Mouse (Mus musculus) heart, embryonic 16.5 days (tissue): ENCODE data around the gene Pknox2. TPM values are rescaled to one million over a fixed set of nuclear protein-coding genes. Genes with fewer than 3 reads are reported as not detected.

ENCODE experiments used
- ATAC-seq: fragments of 200-750 bp; cut with Nextera tagmentation; replicated peaks from 2 replicates; pipeline ENCODE4 v1.8.0; 2017; ENCODE audit warnings: moderate number of reproducible peaks; ENCODE audit not compliant: insufficient read depth, low FRiP score; ENCODE audit errors: extremely low read depth
- H3K27ac ChIP-seq: fragments of 300-500 bp; sonication (generic); 2 replicates; pipeline ENCODE4 v1.5.1; 2014; ENCODE audit warnings: mild to moderate bottlenecking, low read length, control low read depth, moderate library complexity
- H3K27me3 ChIP-seq: fragments of 300-500 bp; sonication (generic); 2 replicates; pipeline ENCODE4 v1.6.1; 2014; ENCODE audit warnings: low read length, mixed read lengths; ENCODE audit not compliant: control insufficient read depth, insufficient read depth
- H3K36me3 ChIP-seq: fragments of 300-500 bp; sonication (generic); 2 replicates; pipeline ENCODE4 v1.6.1; 2014; ENCODE audit not compliant: control insufficient read depth, insufficient read depth
- H3K4me1 ChIP-seq: fragments of 300-500 bp; sonication (generic); 2 replicates; pipeline ENCODE4 v1.6.1; 2014; ENCODE audit warnings: low read length, mixed read lengths; ENCODE audit not compliant: control insufficient read depth, insufficient read depth
- H3K4me2 ChIP-seq: fragments of 300-500 bp; sonication (generic); 2 replicates; pipeline ENCODE4 v1.6.1; 2014; ENCODE audit warnings: low read depth, mild to moderate bottlenecking, control low read depth, low read length
- H3K4me3 ChIP-seq: fragments of 300-500 bp; sonication (generic); 2 replicates; pipeline ENCODE4 v1.5.1; 2014; ENCODE audit warnings: mild to moderate bottlenecking, control low read depth, low read length
- H3K9ac ChIP-seq: fragments of 300-500 bp; sonication (generic); 2 replicates; pipeline ENCODE4 v1.6.1; 2014; ENCODE audit warnings: low read length, control low read depth
- H3K9me3 ChIP-seq: fragments of 300-500 bp; sonication (generic); replicated peaks from 2 replicates; pipeline ENCODE4 v1.6.1; 2016; ENCODE audit warnings: low read length; ENCODE audit not compliant: control insufficient read depth
- WGBS: fragments of 180-500 bp; shearing (Covaris S2); extraction: QIAGEN DNeasy Blood & Tissue Kit; methylation state at CpG from one replicate; pipeline ENCODE4 v1.1.7; 2014; 5-methylcytosine and 5-hydroxymethylcytosine counted together
- polyA plus RNA-seq: library from polyadenylated mRNA; unstranded; fragments of >200 nt; fragmentation: Nextera tagmentation; extraction: Ambion mirVana; gene quantifications from 2 replicates; pipeline ENCODE4 v1.2.1, GENCODE M21; 2015

The Pknox2 gene
- polyA plus RNA-seq, 1 experiment from 2014 or later = 3.9 TPM

- Histone ChIP-seq H3K9ac (no peak overlapping the region), H3K27me3 (no peaks in the 10 kb centered on the region), H3K27ac (no peak overlapping the region), H3K4me1 (peaks cover 6% of the 10 kb centered on the region), H3K4me2 (no peak overlapping the region), H3K36me3 (no peaks in the 10 kb centered on the region), H3K4me3 (no peak overlapping the region), H3K9me3 (no peaks in the 10 kb centered on the region)
- no peak for ATAC-seq
Measured at GRCm38 (mm10) chr9:37016165-37016564, 131.0 kb downstream of the Pknox2 start.

- H3K36me3 ChIP-seq = no peaks in the 10 kb centered on the region
Measured at GRCm38 (mm10) chr9:37013565-37013964, 133.6 kb downstream of the Pknox2 start.

GRCm38 (mm10) chr9:37008090-37008489 is 139.1 kb downstream of the Pknox2 start:
- H3K4me3 ChIP-seq = no peak overlapping the region
- H3K9me3 ChIP-seq = no peaks in the 10 kb centered on the region
- H3K36me3 ChIP-seq = no peaks in the 10 kb centered on the region
- H3K9ac ChIP-seq = no peak overlapping the region
- H3K4me2 ChIP-seq = no peak overlapping the region
- no peak for ATAC-seq
- 49% methylated on average over 5 of the region's 5 CpGs for WGBS
- H3K27ac ChIP-seq = no peak overlapping the region
- H3K4me1 ChIP-seq = peaks cover 5% of the 10 kb centered on the region; the same call in 1 of the 2 replicates
- no peaks in the 10 kb centered on the region for H3K27me3 ChIP-seq

More at GRCm38 (mm10) chr9:37013565-37013964, 133.6 kb downstream of the Pknox2 start:
- ATAC-seq = peak; percentile 71
- WGBS = 17% methylated on average over 8 of the region's 8 CpGs
- no peak overlapping the region for H3K27ac ChIP-seq
- H3K9ac ChIP-seq = no peak overlapping the region
- no peak overlapping the region for H3K4me2 ChIP-seq
- H3K4me1 ChIP-seq = peaks cover 6% of the 10 kb centered on the region
- no peaks in the 10 kb centered on the region for H3K9me3 ChIP-seq
- H3K27me3 ChIP-seq = no peaks in the 10 kb centered on the region
- no peak overlapping the region for H3K4me3 ChIP-seq

- H3K9ac ChIP-seq = no peak overlapping the region
- WGBS = 51% methylated on average over 6 of the region's 6 CpGs
Measured at GRCm38 (mm10) chr9:37004676-37005075, 142.5 kb downstream of the Pknox2 start.

GRCm38 (mm10) chr9:37001935-37002535 is 145.2 kb downstream of the Pknox2 start:
- WGBS = 59% methylated on average over 7 of the region's 7 CpGs

More at GRCm38 (mm10) chr9:37004676-37005075, 142.5 kb downstream of the Pknox2 start:
- Histone ChIP-seq H3K4me3 (no peak overlapping the region), H3K4me1 (peaks cover 5% of the 10 kb centered on the region; the same call in 1 of the 2 replicates), H3K36me3 (no peaks in the 10 kb centered on the region), H3K4me2 (no peak overlapping the region), H3K27ac (no peak overlapping the region), H3K9me3 (no peaks in the 10 kb centered on the region), H3K27me3 (no peaks in the 10 kb centered on the region)
- ATAC-seq = no peak

GRCm38 (mm10) chr9:36999393-36999792 is 147.8 kb downstream of the Pknox2 start:
- no peaks in the 10 kb centered on the region for H3K27me3 ChIP-seq
- no peaks in the 10 kb centered on the region for H3K36me3 ChIP-seq
- 93% methylated on average over 3 of the region's 3 CpGs for WGBS
- no peak overlapping the region for H3K4me2 ChIP-seq
- H3K27ac ChIP-seq = no peak overlapping the region
- H3K9me3 ChIP-seq = no peaks in the 10 kb centered on the region
- H3K9ac ChIP-seq = no peak overlapping the region
- H3K4me3 ChIP-seq = no peak overlapping the region
- no peak for ATAC-seq
- H3K4me1 ChIP-seq = no peaks in the 10 kb centered on the region

More at GRCm38 (mm10) chr9:37001935-37002535, 145.2 kb downstream of the Pknox2 start:
- H3K4me1 ChIP-seq = no peaks in the 10 kb centered on the region
- H3K9me3 ChIP-seq = no peaks in the 10 kb centered on the region
- no peaks in the 10 kb centered on the region for H3K27me3 ChIP-seq
- no peak overlapping the region for H3K4me3 ChIP-seq
- no peak overlapping the region for H3K4me2 ChIP-seq
- no peaks in the 10 kb centered on the region for H3K36me3 ChIP-seq
- no peak overlapping the region for H3K27ac ChIP-seq
- no peak overlapping the region for H3K9ac ChIP-seq
- ATAC-seq = no peak

- H3K36me3 ChIP-seq = no peaks in the 10 kb centered on the region
- ATAC-seq = no peak
- H3K4me2 ChIP-seq = no peak overlapping the region
- H3K4me1 ChIP-seq = no peaks in the 10 kb centered on the region
- H3K9ac ChIP-seq = no peak overlapping the region
- H3K9me3 ChIP-seq = no peaks in the 10 kb centered on the region
- WGBS = 46% methylated on average over 13 of the region's 13 CpGs
- H3K27me3 ChIP-seq = no peaks in the 10 kb centered on the region
- H3K27ac ChIP-seq = no peak overlapping the region
- no peak overlapping the region for H3K4me3 ChIP-seq
Measured at GRCm38 (mm10) chr9:36990626-36991368, 156.4 kb downstream of the Pknox2 start.

GRCm38 (mm10) chr9:36989991-36990390 is 157.2 kb downstream of the Pknox2 start:
- no peaks in the 10 kb centered on the region for H3K9me3 ChIP-seq
- H3K27ac ChIP-seq = no peak overlapping the region
- ATAC-seq = no peak
- no peaks in the 10 kb centered on the region for H3K36me3 ChIP-seq
- H3K27me3 ChIP-seq = no peaks in the 10 kb centered on the region
- no peak overlapping the region for H3K9ac ChIP-seq
- H3K4me1 ChIP-seq = no peaks in the 10 kb centered on the region
- H3K4me3 ChIP-seq = no peak overlapping the region
- WGBS = 91% methylated on average over 3 of the region's 3 CpGs
- H3K4me2 ChIP-seq = no peak overlapping the region

- 78% methylated on average over 9 of the region's 9 CpGs for whole genome bisulfite sequencing
- H3K27ac ChIP-seq = no peak overlapping the region
- no peak for ATAC-seq
- H3K9ac ChIP-seq = no peak overlapping the region
- no peak overlapping the region for H3K4me2 ChIP-seq
- H3K9me3 ChIP-seq = no peaks in the 10 kb centered on the region
- no peak overlapping the region for H3K4me3 ChIP-seq
- no peaks in the 10 kb centered on the region for H3K27me3 ChIP-seq
- H3K4me1 ChIP-seq = no peaks in the 10 kb centered on the region
- H3K36me3 ChIP-seq = no peaks in the 10 kb centered on the region
Measured at GRCm38 (mm10) chr9:36985233-36985632, 162.0 kb downstream of the Pknox2 start.
